Mouse (Mus musculus) CD8-positive naive resting alpha-beta T cell, adult 57 days (primary cell): ENCODE results near the gene Kctd5. TPM values are rescaled to one million over a fixed set of nuclear protein-coding genes. Genes with fewer than 3 reads are reported as not detected.

Experiments
- total RNA-seq: library from RNA; stranded (reverse); gene quantifications from one replicate; pipeline ENCODE4 v1.2.4, GENCODE M21; 2023

Gene Kctd5
- 29.3 TPM for total RNA-seq

GRCm38 (mm10) chr17:24072919-24073696 is at the start of gene Kctd5:
TSS of gene Kctd5 (minus strand) at chr17:24073485.

GRCm38 (mm10) chr17:24037844-24038243 is 35.4 kb downstream of the Kctd5 start, which contains the start of gene Prss27:
TSS of gene Prss27 (plus strand) at chr17:24038144.

GRCm38 (mm10) chr17:23997901-23998300 is 75.4 kb downstream of the Kctd5 start, which contains the start of gene Prss22:
TSS of gene Prss22 (minus strand) at chr17:23998100.

Other genes starting within 250 kb of the Kctd5 start
- gene Elob, start 244.3 kb downstream of the Kctd5 start, total RNA-seq: 176 TPM
- gene Prss33, start 237.4 kb downstream of the Kctd5 start, total RNA-seq: not detected
- not detected for gene Prss32, start 229.6 kb downstream of the Kctd5 start, total RNA-seq
- gene Prss41, start 229.3 kb downstream of the Kctd5 start, total RNA-seq: 0.86 TPM
- gene Prss21, start 205.4 kb downstream of the Kctd5 start, total RNA-seq: not detected
- gene Dcpp1, start 192.6 kb downstream of the Kctd5 start, total RNA-seq: not detected
- not detected for gene Dcpp2, start 192.6 kb downstream of the Kctd5 start, total RNA-seq
- not detected for gene Dcpp3, start 156.0 kb downstream of the Kctd5 start, total RNA-seq
- gene Sbp, start 131.8 kb downstream of the Kctd5 start, total RNA-seq: not detected
- not detected for gene Sbpl, start 118.2 kb downstream of the Kctd5 start, total RNA-seq
- gene Prss30, start 92.9 kb downstream of the Kctd5 start, total RNA-seq: 3.3 TPM
- gene Prss22, start 75.4 kb downstream of the Kctd5 start, total RNA-seq: not detected
- gene Prss27, start 35.3 kb downstream of the Kctd5 start, total RNA-seq: not detected
- gene Pdpk1, start 77.4 kb upstream of the Kctd5 start, total RNA-seq: 80.3 TPM
- 27.2 TPM for gene Amdhd2, start 90.3 kb upstream of the Kctd5 start, total RNA-seq
- gene Atp6v0c, start 96.2 kb upstream of the Kctd5 start, total RNA-seq: 183 TPM
- 0.46 TPM for gene Tbc1d24, start 132.1 kb upstream of the Kctd5 start, total RNA-seq
- gene Ntn3, start 136.0 kb upstream of the Kctd5 start, total RNA-seq: not detected
- 7.6 TPM for gene Tedc2, start 147.4 kb upstream of the Kctd5 start, total RNA-seq
- 5.2 TPM for gene Ccnf, start 178.0 kb upstream of the Kctd5 start, total RNA-seq